Mouse (Mus musculus) gastrocnemius, adult 2 months (tissue): Measurements from ENCODE around the gene Uhrf1bp1l. TPM values are rescaled to one million over a fixed set of nuclear protein-coding genes. Genes with fewer than 3 reads are reported as not detected.

ENCODE experiments used
- DNase-seq: peaks from one replicate; pipeline ENCODE4 v3.0.0; 2022
- H3K27ac ChIP-seq: fragments of 200-600 bp; 2 replicates; pipeline ENCODE4 v1.8.1; 2022; ENCODE audit warnings: mild to moderate bottlenecking
- H3K4me3 ChIP-seq: fragments of 200-600 bp; 2 replicates; pipeline ENCODE4 v1.8.1; 2022; ENCODE audit warnings: mild to moderate bottlenecking, moderate library complexity
- CTCF ChIP-seq: fragments of 200-600 bp; IDR thresholded peaks from 2 replicates; pipeline ENCODE4 v1.8.1; 2022; ENCODE audit warnings: antibody characterized with exemption, mild to moderate bottlenecking, moderate library complexity
- intact Hi-C: fragments of 180-260 bp; cut with DNase I; formaldehyde crosslinking; loops from one replicate; pipeline ENCODE4 v1.15.1; 2025
- total RNA-seq, 2 experiments: library from RNA; stranded (reverse); gene quantifications; 2 replicates each; pipeline ENCODE4 v1.2.3; 2021

The Uhrf1bp1l gene
- total RNA-seq, 2 experiments from 2014 or later, result 19.3 to 20.1 TPM

DNA sequence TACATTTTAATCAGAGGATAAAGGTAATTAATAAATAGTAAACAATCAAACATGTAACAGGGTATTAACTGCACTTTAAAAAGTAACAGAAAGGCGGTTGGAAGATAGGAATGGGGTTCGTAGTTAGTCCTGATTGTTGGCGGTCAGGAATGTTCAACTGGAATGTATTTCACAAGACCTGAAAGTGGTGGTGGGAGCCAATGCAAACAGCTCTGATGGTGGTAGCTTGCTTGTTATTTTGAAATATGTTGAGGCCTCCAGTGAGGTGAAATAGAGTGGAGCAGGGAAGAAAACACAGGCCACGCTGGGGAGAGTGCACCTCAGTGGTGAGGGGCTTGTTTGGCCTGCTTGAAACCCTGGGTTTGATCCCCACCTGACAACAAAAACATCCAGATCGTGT lies 6.3 kb downstream of the Uhrf1bp1l start:
- intact Hi-C loops, result no loop called here
- DNase-seq, result no peak
- Histone ChIP-seq H3K27ac (no peak overlapping the region), H3K4me3 (no peak overlapping the region)
- TF ChIP-seq CTCF, result no peak

DNA sequence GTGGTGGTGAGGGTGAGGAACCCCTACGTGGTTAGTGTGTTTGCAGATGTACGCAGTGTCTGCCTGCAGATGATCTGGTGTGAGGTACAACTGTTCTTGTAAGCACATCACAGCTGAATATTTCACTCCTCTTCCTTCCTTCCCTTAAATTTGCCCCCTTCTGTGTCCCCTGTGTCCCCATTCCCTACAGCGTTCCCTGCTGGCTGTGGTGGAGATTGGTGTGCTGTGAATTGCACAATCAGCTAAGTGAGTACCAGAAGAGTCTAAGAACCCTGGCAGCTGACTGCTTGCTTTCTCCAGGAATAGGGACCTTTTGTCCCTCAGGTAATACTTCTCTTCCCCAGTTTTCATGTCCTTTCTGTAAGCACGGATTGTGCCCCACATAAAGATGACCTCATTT lies 10.4 kb downstream of the Uhrf1bp1l start:
- DNase-seq, result no peak
- no peak for TF ChIP-seq CTCF
- Histone ChIP-seq H3K27ac (no peak overlapping the region), H3K4me3 (no peak overlapping the region)
- intact Hi-C loops, result no loop called here

DNA sequence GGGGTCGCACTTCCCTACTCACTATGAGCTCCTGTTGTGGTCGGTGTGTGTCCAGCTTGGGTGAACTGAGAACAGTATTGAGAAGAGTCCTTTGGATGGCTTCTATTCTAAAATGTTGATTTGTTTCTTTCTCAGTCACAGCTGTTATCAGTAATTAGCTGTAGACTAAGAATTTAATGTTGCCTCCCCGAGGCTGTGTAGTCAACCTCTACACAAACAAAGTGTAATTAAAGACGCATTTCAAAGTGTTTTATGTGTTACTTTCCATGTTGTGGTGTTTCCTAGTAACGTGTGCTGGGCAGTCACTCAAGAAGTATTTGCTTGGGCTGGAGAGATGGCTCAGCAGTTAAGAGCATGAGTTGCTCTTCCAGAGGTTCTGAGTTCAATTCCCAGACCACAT lies 16.0 kb downstream of the Uhrf1bp1l start:
- Histone ChIP-seq H3K27ac (no peak overlapping the region), H3K4me3 (no peak overlapping the region)
- intact Hi-C loops, result no loop called here
- TF ChIP-seq CTCF, result no peak
- DNase-seq, result no peak

DNA sequence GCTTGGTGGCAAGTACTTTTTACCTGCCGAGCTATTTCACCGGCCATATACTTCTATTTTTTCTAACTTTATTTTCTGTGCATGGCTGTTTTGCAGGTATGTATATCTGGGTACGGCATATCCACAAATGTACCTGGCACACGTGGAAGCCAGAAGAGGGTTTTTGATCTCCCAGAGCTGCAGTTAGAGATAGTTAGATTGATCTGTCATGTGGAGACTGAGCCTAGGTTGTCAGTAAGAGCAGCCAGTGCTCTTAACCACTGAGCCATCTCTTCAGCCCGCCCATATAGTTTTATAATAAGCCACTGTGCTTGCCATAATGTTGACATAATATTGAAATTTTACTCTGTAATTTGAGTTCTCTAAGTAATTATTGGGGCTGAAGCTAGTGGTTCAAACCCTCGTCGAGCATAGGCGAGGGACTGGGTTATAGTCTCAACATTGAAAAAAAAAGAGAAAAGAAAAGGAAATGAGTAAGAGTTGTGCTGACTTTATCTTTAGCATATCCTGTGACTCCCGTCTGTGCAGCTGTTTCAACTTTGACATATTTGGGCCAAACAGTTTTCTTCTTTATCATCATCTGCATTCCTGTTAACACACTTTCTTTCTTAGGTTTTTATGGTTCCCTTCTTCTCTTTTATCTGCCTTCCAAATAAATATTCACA lies 19.8 kb downstream of the Uhrf1bp1l start:
- H3K27ac ChIP-seq, result no peak overlapping the region

DNA sequence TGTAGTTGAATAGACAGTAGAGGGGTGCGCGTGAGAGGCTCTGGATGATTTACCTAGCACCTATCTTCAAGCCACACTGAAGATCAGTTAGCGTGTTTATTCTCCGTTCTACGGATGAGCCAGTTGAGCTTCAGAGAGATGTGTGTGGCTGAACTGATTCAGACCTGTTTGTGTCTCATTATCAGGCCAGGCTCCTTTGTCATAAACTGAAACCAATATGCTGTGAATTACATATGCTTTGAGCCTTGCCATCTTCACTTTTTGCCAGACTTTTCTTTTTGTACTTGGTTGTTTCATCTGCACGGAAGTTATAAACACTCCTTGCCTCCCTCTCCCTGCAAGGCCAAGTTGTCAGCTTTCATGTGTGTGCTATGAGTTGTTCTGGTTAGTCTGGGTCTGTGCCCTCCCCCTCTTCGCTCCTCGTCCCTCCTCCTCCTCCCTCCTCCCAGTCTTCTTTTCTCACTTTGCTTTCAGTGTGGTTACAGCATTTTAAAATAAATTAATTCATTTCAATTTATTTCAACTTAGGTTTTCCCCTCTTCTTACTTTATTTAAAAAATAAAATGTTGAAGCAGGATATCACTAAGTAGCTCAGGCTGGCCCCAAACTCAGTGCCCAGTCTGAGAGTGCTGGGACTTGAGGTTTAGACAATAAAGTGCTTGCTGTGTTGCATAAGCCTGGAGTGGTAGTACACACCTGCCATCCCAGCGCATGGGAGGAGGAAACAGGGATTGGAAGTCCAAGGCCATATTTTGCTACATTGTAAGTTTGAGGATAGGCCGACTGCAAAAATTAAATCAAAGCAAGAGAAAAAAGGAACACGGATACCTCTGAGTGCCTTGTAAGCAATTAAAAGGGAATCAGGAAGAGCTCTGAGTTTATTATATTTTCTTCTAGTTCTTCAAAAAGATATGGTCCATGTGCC lies 21.3 kb downstream of the Uhrf1bp1l start:
- intact Hi-C loops, result no loop called here
- DNase-seq, result no peak
- TF ChIP-seq CTCF, result no peak
- H3K4me3 ChIP-seq, result no peak overlapping the region
- no peak overlapping the region for H3K27ac ChIP-seq

More for the DNA sequence above, 19.8 kb downstream of the Uhrf1bp1l start:
- intact Hi-C loops, result no loop called here
- no peak for DNase-seq
- no peak for TF ChIP-seq CTCF
- H3K4me3 ChIP-seq, result no peak overlapping the region

DNA sequence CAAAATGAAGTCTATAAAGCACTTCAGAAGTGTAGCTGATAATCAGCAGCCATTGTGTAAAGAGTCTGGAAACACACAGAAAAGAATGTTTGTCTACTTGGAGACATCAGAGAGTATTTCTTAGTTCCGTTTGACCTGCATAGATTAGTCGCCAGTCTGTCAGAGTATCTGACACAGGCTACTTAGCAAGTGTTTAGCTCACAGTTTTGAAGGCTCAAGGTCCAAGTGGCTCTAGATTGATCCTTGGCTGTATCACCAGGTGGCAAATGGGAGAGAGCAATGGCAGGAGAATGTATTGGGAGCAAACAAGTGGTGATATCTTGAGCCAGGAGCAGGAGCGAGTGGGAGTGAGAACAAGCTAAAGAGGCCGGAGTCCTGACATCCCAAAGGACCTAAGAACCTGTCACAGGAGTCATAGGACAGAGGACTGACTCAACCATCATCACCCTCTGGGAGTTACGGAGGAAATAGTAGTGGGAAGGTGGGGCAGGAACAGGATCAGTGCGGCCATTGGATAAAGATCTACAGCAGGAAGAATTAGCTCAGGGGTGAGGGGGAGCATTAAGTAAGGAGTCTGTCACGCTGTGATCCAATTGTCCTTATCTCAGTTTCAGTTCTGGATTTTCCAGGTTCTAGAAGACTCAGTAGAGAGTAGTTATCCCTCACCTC lies 23.7 kb downstream of the Uhrf1bp1l start:
- intact Hi-C loops, result no loop called here
- H3K4me3 ChIP-seq, result no peak overlapping the region
- no peak for DNase-seq
- TF ChIP-seq CTCF, result no peak
- H3K27ac ChIP-seq, result no peak overlapping the region

DNA sequence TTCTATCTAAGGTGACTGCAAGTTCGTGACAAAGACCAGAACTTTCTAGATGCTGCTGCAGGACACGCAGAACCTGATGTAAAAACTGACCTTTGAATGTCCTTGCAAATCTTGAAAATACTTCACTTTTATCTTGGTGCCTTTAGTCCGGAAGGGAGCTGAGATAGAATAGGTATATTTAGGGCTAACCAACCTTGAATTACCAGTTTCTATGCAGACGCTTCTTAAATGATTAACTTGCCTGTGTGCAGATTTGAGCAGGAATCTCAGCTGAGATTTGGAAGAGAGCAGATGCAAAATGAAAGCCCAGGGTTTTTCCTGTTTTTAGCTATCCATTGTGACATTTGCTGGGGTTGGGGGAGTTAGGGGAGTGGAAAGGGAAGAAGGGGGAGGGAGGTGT lies 24.3 kb downstream of the Uhrf1bp1l start:
- Histone ChIP-seq H3K4me3 (no peak overlapping the region), H3K27ac (no peak overlapping the region)
- no peak for DNase-seq
- intact Hi-C loops, result no loop called here
- TF ChIP-seq CTCF, result no peak

DNA sequence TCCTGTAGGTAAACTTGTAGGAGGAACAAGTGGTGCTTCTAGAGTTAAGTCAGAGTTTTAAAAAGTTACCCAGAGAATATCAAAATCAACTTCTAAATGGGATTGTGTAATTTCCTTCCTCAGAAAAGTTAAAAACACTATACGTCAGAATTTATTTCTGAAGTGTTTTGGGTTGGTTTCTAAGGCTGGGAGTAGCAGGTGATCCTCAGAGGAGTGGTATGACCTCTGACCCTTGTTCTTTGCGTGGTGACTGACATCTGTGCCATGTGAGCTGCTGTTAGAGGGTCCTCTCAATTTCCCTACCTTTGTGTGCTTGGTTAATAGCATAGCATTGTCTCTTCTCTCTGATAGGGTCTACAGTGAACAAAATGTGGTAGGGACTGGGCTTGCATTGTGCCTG lies 27.1 kb downstream of the Uhrf1bp1l start:
- H3K4me3 ChIP-seq, result no peak overlapping the region
- no peak overlapping the region for H3K27ac ChIP-seq
- intact Hi-C loops, result no loop called here
- TF ChIP-seq CTCF, result no peak
- no peak for DNase-seq

DNA sequence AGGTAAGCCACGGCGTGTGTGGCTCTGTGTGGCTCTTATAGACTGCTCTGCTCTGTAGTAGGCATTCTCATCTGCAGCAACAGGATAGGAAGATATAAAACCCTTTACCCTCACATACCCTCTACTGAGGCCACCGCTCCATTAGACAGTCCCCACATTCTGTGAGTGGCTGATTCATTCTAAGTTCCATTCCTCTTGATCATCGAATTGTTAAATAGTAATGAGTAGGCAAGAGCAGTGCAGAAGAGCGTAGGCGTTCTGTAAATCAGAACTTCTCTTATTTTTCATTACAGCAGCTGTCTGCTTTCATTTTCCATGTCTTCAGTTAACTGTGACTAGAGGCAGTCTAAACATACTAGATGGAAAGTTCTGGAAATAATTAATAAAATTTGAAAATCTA lies 31.2 kb downstream of the Uhrf1bp1l start:
- H3K4me3 ChIP-seq, result no peak overlapping the region
- no peak for DNase-seq
- H3K27ac ChIP-seq, result no peak overlapping the region
- no peak for TF ChIP-seq CTCF
- intact Hi-C loops, result no loop called here

DNA sequence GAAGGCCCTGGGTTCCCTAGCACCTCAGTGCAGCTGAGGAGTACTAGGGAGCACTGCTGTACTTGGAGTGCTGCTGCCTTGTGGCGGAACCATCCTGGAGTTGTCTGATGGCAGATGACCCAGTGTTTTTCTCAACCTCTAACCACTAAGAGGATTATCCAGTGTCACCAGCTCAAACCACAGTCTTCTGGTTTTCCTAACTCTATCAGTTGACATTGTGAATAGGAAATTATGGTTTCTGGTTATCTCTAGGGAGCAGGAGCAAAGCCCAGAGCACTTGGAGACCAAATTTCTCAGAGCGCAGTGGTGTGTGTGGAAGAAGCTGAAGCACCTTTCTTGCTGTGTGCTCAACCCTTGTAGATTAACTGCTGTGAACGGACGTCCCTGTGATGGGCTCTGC lies 47.1 kb downstream of the Uhrf1bp1l start:
- Histone ChIP-seq H3K27ac (no peak overlapping the region), H3K4me3 (no peak overlapping the region)
- DNase-seq, result no peak
- TF ChIP-seq CTCF, result no peak
- intact Hi-C loops, result no loop called here

DNA sequence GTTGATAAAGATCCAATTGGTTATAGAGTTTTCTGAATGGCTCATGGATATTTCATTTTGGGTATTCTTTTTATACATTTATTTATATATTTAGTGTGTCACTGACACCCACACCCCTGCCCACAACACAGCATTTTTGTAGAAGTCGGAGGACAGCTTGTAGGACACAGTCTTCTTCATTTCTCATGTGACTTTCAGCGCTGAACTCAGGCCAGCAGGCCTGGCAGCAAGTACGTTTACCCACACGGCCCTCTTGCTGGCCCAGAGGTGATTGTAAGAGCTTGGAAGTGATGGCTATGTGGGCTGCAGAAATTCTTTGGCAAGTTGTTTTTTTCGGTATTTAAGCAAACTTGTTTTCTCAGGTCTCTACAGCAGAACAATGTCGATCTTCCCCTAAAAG lies 49.3 kb downstream of the Uhrf1bp1l start:
- intact Hi-C loops, result no loop called here
- no peak overlapping the region for H3K4me3 ChIP-seq
- TF ChIP-seq CTCF, result no peak
- DNase-seq, result peak; percentile 45
- H3K27ac ChIP-seq, result no peak overlapping the region

DNA sequence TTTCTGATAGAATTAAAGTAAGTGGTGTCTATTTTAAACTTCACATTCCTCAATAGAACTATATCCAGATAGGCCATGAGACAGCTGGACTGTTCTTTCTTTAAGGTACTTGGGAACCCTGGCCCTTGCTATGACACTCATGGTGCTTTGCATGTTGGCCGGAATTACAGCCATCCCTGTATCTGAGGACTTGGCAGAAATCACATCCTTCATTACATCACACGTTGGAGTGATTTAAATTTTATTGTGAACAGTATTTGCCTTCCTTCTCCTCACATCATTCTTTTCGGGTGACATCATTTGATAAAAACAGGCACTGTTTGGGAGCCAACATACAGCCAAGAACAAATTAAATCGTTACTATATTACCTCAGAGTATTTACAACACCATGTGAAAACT lies 74.4 kb downstream of the Uhrf1bp1l start:
- Histone ChIP-seq H3K4me3 (no peak overlapping the region), H3K27ac (no peak overlapping the region)
- no peak for DNase-seq
- intact Hi-C loops, result no loop called here
- TF ChIP-seq CTCF, result no peak

DNA sequence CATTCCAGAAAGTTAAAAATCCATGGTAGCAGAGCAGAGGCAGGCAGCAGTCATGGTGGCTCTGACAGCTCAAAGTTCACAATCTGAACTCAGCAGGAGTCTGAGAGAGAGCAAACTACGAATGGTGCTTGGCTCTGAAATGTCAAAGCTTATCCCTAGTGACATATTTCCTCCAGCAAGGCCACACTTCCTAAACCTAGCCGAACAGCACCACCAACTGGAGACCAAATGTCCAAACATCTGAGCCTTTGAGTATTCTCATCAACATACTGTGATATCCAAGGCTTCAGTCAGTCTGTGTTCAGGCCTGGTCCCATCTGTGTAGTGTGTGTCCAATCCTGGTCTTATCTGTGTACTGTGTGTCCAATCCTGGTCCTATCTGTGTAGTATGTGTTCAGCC lies 79.1 kb downstream of the Uhrf1bp1l start:
- intact Hi-C loops, result loop anchor here (10.0 kb wide), 1 partner anchor 359 kb away; no protein-coding TSS in a partner anchor
- Histone ChIP-seq H3K27ac (no peak overlapping the region), H3K4me3 (no peak overlapping the region)
- peak; percentile 56 for TF ChIP-seq CTCF
- DNase-seq, result peak; percentile 38
